Mouse (Mus musculus) right cerebral cortex, postnatal 10 days (tissue): Measurements from ENCODE around the gene Tmem268.

Experiments
- DNase-seq, 2 experiments: peaks; one replicate each; pipeline ENCODE4 v3.0.0; 2021; ENCODE audit warnings: low spot score in 2 of 2

Tmem268 gene

DNA sequence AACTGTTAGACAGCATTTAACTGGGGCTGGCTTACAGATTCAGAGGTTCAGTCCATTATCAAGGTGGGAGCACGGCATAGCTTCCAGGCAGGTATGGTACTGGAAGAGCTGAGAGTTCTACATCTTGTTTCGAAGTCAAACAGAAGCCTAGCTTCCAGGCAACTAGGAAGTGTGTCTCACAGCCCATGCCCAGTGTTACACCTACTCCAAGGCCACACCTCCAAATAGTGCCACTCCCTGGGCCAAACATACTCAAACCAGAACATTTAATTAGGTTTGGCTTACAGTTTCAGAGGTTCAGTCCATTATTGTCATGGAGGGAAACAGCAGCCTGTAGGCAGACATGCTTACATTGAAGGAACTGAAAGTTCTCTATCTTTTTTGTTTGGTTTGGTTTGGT is 3.5 kb upstream of the Tmem268 start:
- no peak for DNase-seq

GRCm38 (mm10) chr4:63556665-63557064 is 1.9 kb upstream of the Tmem268 start:
- DNase-seq: no peak

DNA sequence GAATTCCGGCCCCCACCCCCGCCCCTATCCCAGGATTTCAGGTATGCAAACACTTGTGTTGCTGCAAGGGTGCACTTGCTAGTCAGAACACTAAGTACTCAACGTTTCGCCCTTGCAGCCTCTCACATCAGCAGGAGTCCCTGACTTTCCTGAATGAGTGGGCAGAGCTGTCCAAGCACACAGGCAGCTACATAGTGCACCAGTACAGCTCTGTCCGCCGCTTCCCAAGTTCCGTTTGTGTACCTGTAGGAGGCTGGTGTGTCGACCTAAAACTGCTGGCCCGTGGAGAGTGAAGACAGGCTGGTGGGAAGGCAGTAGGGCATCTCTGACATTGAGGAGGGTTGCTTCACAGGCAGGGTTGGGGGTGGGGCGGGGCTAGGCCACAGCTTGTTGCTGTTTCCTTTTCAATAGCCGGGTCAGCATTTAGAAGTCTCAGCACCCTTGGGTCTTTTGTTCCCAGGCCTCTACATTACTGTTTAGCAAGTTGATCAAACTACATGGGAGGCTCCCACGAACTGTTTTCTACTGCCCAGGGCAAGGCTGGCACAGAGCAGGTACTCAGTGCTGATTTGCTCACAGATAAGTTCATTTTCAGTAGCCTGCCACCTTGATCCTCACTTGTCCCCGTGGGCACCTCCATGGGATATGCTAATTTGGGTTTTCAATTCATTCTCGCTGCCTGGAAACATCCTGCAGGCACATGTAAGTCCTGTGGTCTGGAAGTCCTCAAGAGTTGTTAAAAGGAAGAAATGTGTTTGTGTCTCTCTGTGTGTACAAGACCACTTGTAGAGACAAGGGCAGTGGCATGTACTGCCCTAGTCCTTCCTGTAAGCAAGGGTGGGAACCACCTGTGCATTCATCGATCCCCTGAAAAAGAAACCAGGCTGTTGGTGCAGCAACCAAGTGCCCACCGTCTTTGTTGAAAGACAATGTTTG is 1.2 kb upstream of the Tmem268 start:
- DNase-seq: peak in 1 of 2 experiments; percentile 31

DNA sequence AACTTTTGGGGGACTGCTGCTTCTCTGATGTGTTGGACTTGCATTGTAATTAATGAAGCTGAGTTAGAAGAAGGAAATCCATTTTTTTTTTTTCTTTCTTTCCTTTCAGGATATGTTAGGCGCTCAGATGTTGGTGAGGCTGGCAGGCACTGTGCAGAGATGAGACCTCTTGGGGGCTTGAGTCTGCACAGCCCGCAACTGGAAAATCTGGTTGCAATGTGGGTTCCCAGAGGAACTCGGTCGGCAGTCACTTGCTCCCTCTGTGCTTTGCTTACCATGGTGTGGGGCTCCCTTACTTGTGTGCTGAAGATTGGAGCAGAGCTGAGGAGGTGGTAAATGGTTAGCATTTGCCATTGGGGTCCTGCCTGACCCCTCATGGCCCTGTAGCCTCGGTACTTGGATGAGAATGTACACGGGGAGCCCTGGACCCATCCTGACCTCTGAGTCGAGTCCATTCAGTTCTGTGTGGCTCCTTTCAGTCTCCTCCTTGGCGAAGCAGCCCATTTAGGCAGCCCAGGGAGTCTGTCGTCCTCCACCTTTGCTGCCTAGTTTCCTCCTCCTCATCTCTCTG is 631 bp downstream of the Tmem268 start:
- peak in 1 of 2 experiments; percentile 30 for DNase-seq

DNA sequence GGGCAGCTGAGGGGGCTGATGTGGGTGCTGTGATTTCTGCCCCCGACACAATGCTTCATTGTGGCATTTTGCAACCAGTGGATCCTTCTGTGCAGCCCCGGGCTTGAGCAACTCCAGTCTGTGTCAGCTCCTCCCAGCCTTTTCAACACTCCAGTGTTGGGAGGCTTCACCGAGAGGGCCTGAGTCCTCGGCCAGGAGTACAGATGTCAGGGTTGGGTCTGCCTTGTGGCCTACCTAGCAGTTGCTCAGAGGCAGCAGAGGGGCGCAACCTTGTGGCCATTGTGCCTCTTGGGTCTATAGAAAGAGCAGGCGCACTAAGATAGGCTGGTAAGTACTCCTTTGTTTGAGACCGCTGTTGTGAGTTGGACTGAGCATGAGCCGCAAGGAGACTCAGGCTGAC is 1.5 kb downstream of the Tmem268 start:
- DNase-seq: no peak

DNA sequence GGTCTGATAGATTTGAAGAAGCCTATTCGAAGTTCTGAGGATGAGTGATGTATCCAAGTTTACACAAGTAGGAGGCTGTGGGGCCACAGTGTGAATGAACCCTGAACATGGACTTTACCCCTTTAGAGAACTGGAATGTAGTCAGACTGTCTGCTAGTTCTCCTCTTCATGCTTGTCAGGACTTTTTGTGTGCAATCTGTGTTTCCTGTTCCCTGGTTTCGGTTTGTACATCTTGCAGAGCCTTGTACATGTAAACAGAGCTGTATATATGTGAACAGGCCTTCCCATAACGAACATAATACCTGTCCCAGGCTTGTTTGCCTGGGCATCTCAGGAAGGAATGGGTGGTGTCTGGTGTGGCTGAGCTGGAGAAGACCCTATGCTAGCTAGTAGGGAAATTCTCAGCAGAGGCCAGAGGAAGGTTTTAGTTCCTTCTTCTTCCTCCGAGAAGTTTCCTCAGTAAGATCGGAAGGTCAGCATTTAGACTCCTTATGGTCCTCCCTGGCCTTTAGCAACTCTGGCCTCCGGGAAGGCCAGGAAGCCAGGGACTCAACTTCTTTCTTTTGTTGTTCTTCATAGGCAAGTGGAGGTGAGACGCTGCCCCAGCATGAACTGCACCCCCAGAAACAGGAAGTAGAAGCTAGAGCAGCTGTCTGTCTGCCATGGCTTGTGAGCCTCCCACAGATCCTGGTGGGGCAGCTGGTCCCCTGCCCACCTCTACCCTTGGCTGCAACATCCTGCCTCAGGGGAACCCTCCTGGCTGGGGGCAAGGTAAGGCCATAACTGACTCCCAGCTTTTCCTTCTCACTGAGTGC is 3.5 kb downstream of the Tmem268 start:
- DNase-seq: peak in 1 of 2 experiments; percentile 31

DNA sequence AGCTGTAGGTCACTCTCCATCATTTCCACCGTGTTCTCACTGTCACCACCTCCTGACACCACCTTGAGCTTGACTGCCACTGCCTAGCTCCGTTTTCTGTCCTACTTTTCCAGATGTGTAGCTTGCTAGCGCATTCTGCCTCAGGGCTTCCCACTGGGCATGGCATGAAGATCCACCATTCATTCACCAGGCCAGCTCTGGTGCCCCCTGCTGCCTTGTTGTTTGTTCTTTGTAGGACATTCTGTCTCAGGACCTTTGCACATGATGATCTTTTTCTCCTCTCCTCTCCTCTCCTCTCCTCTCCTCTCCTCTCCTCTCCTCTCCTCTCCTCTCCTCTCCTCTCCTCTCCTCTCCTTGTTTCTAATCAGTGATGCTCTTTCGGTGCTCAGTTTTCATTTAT is 4.2 kb downstream of the Tmem268 start:
- no peak for DNase-seq

DNA sequence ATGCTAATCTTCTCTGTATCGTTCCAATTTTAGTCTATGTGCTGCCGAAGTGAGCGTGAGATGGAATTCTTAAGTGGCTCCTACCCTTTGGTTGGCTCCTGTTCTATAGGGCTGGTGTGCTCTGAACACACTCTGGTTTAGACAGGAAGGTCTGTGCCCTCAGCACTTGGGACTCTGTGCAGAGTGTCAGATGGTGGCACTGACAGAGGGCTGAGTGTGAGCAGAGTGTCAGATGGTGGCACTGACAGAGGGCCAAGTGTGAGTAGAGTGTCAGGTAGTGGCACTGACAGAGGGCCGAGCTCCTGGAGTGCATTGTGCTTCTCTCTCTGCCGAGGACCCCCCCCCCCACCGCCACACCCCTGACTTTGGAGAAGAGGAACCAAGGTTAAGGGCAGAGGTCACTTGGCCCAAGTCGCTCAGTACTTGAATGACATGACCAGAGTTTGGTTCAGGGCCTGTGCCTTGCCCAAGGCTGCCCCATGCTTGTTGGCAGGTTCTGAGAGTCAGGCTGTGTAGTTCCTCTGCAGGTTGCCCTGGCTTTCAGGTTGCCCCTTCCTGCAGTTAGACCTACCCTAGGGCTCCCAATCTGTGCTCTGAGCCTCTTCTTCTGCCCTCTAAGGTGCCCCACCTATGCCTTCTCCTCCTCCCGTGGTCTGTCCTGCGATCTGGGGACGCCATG is 9.3 kb downstream of the Tmem268 start:
- no peak for DNase-seq

- no peak for DNase-seq
Measured at GRCm38 (mm10) chr4:63569322-63569721, 10.7 kb downstream of the Tmem268 start.

- DNase-seq: no peak
Measured at GRCm38 (mm10) chr4:63570208-63570781, 11.7 kb downstream of the Tmem268 start.

GRCm38 (mm10) chr4:63572621-63573020 is 14.0 kb downstream of the Tmem268 start:
- DNase-seq: no peak

- DNase-seq: no peak
Measured at GRCm38 (mm10) chr4:63579649-63580048, 21.1 kb downstream of the Tmem268 start.

GRCm38 (mm10) chr4:63580078-63580477 is 21.5 kb downstream of the Tmem268 start:
- peak; percentile 47 to 54 for DNase-seq

DNA sequence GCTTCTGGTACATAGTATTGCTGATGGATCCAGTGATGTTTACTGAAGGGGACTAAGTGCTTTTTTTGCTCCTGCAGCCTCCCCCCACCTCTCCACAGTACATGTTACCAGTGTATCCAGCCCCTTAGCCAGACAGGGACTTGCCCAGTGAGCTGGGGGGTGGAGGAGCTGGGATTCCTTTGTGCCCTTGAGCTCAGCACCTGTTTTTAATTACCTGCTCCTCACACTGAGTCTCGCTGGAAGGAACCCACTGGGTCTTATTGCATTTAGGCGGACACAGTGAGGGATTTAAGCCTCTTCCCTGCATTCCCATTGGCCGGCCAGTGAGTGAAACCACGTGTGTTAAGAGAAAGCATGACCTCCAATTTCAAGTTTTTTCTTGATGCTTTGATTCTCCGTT is 24.0 kb downstream of the Tmem268 start:
- DNase-seq: no peak

DNA sequence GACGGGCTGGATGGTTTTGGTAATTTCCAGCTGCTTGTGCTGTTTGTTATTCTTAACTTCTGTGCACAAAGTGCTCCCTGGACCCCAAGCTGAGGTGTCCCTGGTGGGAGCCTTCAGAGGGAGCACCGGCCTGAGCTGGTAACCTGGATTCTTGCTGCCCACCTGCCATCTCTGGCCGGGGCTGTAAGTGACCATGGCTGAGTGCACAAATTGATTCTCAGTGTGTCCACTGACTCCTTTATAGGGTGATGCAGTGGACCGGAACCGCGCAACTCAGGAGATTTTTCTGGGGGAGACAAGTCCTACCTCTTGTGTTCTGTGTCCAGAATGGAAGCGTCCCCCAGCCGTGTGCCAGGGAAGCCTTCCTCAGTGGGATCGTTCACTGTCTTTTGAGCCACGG is 26.6 kb downstream of the Tmem268 start:
- DNase-seq: no peak

- no peak for DNase-seq
Measured at GRCm38 (mm10) chr4:63586240-63586639, 27.7 kb downstream of the Tmem268 start.

- DNase-seq: no peak
Measured at GRCm38 (mm10) chr4:63589987-63590386, 31.4 kb downstream of the Tmem268 start.

- DNase-seq: no peak
Measured at GRCm38 (mm10) chr4:63590538-63590937, 32.0 kb downstream of the Tmem268 start.

GRCm38 (mm10) chr4:63594459-63595110 is 36.0 kb downstream of the Tmem268 start:
- no peak for DNase-seq

DNA sequence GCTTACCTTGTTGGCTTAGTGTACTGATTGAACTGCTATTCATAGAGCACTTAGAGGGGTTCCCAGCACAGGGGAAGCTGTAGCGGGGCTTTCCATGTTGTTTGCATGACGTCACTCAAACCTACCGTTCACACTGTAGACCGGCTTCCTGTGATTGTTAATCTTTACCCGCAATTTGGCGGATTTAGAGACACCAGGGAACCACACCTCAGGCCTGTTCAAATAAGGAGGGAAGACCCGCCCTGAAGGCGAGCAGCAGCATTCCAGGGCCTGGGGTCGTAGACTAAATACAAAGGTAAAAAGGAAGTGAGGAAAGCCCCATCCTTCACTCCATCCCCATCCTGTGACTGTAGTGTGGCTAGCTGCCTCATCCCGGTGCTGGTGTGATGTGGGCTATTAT is 36.7 kb downstream of the Tmem268 start:
- no peak for DNase-seq

DNA sequence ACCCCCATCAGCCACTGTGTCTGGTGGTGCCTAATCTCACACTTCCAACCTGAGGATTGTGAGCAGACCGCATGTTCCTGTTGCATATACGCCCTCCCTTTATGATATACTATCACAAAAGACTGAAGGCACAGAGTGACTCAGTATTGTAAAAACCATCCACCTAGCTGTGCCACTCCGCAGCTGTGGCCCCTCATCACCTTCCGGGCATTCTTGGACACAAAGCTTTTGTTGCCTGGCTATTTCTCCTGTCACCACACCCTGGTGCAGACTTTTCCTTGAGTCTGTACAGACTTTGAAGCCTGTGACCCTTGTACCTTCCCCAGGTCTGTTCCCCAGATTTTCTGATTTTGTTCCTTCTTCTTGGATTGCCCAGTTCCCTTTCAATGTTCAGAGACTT is 37.4 kb downstream of the Tmem268 start:
- no peak for DNase-seq
